Mouse (Mus musculus): ENCODE measurements around the gene Habp2. TPM values are rescaled to one million over a fixed set of nuclear protein-coding genes. Genes with fewer than 3 reads are reported as not detected.

Gene Habp2
- polyA plus RNA-seq, 1 experiment from 2014 or later, result 30.8 TPM

DNA sequence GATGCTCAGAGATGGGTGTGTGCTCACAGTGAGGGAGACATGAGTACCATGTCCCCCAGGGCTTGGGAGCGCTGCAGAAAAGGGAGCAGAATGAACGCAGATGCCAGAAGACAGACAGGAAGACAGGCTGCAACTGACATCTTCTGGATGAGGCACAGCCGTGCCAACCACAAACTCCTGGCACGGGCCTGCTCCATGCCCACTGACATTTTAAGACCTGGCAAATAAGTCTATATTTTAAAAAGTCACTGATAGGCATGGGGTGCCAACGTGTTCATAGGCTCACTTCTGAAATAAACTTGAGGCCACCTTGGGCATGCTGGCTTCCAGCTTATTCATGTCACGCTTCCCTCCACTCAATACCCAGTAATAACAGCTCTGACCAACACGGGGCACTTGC is 82.0 kb downstream of the Habp2 start:
- no peak overlapping the region for H3K4me2 ChIP-seq (replicated peaks; ENCODE audit: low read depth, low read length)
- H3K27me3 ChIP-seq (ENCODE audit: control insufficient read depth, insufficient read depth, low read length), result no peaks in the 10 kb centered on the region
- no peaks in the 10 kb centered on the region for H3K36me3 ChIP-seq (ENCODE audit: control insufficient read depth, insufficient read depth, low read length)
- 85% methylated on average over 7 of the region's 7 CpGs for WGBS
- no peak overlapping the region for H3K27ac ChIP-seq (ENCODE audit: low read length)
- no peaks in the 10 kb centered on the region for H3K9me3 ChIP-seq (ENCODE audit: control insufficient read depth, low read depth, low read length)
- no peak overlapping the region for H3K4me3 ChIP-seq (ENCODE audit: low read depth, low read length)
- ATAC-seq (ENCODE audit: insufficient number of reproducible peaks, insufficient read depth, low FRiP score, low read depth), result no peak
- no peak overlapping the region for H3K9ac ChIP-seq (replicated peaks; ENCODE audit: low read depth, low read length)
- H3K4me1 ChIP-seq (ENCODE audit: control insufficient read depth, insufficient read depth, low read length), result peaks cover 13% of the 10 kb centered on the region; the same call in 1 of the 2 replicates

Other genes with a start within 250 kb of the Habp2 start
- 0.26 and 0.45 TPM in 2 replicates for gene Nrap, start 102.9 kb downstream of the Habp2 start, polyA plus RNA-seq (2014; fragmentation: Nextera tagmentation; extraction: Ambion mirVana)
- 29.1 and 31.3 TPM in 2 replicates for gene Casp7, start 110.0 kb downstream of the Habp2 start, polyA plus RNA-seq (2014; fragmentation: Nextera tagmentation; extraction: Ambion mirVana)
- 0.51 and 1.4 TPM in 2 replicates for gene Plekhs1, start 174.5 kb downstream of the Habp2 start, polyA plus RNA-seq (2014; fragmentation: Nextera tagmentation; extraction: Ambion mirVana)

Measured in stomach, embryonic 14.5 days (tissue).